Mouse (Mus musculus): ENCODE measurements around the gene Sgk1. TPM values are rescaled to one million over a fixed set of nuclear protein-coding genes. Genes with fewer than 3 reads are reported as not detected.

Sgk1 gene
- 17.3 TPM for polyA plus RNA-seq (2014; fragmentation: Illumina TruSeq; extraction: RNeasy Lipid Tissue Mini Kit (QIAGEN cat#74804); ENCODE audit: low read depth, low replicate concordance)

DNA sequence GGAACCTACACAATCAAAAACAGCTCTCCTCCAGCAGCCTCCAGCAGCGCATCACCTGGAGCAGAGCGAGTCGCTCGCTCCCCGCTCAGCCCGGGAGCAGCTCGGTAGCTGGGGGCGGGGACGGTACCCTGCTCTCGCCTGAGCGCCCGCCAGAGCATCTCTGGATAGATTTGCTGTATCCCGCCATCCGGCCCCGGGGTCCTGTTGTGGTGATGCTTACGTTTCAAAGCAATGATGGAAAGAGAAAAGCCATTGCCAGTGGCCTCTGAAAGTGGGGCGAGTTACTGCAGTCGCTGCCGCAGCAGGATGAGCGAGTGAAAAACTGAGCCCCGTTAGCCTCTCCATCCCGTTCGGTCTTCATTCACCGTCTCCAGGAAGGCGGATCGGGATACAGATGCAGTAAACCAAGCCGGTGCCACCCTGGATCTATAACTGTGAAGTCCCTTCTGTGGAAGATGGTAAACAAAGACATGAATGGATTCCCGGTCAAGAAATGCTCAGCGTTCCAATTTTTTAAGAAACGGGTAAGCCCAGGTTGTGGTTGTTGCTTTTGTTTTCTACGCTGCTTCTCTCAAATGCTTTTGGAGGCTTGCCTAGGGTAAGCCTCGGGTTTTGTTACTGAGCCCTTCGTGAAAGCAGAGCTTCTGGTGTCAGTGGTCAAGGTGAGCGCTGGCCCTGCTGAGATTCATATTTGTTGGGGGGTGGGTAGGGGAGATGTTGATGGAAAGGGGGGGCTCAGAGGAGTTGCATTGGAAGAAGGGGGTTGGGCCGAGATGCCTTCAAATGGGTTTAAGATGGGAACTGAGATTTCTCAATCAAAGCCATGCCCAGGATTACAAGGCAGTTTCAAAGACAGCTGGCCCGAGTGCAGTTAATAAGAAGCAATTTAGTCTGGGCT is at the start of gene Sgk1:
Sgk1 (plus strand) TSS at position 1 of the 898 bp plus-strand sequence.

Other genes with a start within 250 kb of the Sgk1 start
- not detected for gene 4930444G20Rik, start 185.9 kb downstream of the Sgk1 start, polyA plus RNA-seq (2014; fragmentation: Illumina TruSeq; extraction: RNeasy Lipid Tissue Mini Kit (QIAGEN cat#74804); ENCODE audit: low read depth, low replicate concordance)

All from liver, adult 10 weeks (tissue).